Mouse (Mus musculus) E14TG2a.4 (cell line): ENCODE results near the gene Fga.

Experiments used
- CTCF ChIP-seq: conservative IDR thresholded peaks from 2 replicates; pipeline ENCODE4 v1.5.1; 2014; ENCODE audit warnings: low read length
- POU5F1 ChIP-seq: IDR thresholded peaks from 2 replicates; pipeline ENCODE4 v1.6.1; 2014; ENCODE audit warnings: low read length, borderline replicate concordance

- TF ChIP-seq CTCF (no peak), POU5F1 (no peak)
Observed at GRCm38 (mm10) chr3:83013951-83014350, 11.9 kb upstream of the Fga start.
